Mouse (Mus musculus) fibroblast of lung, adult 2 months (primary cell): ENCODE data around the gene Atg101.

Experiments
- DNase-seq: peaks from one replicate; pipeline ENCODE4 v3.0.0-alpha.2; 2011; ENCODE audit warnings: low read depth

Gene Atg101

GRCm38 (mm10) chr15:101286129-101286770 lies 2.2 kb downstream of the Atg101 start:
- DNase-seq: no peak

DNA sequence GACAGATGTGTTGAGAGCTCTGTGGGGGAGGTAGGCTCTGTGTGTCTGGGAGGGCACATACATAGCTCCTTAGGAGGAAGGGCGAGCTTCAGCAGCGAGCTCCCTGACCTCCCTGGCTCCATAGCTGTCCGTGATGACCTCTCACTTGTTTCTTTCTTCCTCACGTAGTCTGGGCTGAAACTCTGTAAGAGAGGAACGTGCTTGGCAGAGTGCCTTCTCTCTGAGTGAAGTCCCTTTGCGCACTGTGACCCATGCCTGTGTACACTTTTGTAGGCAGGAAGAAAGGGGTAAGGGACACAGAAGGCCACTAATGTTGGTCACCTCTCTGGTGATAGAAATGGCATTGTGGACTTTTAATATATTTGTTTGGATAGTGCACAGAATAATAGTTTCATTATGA lies 3.3 kb downstream of the Atg101 start:
- DNase-seq: no peak

DNA sequence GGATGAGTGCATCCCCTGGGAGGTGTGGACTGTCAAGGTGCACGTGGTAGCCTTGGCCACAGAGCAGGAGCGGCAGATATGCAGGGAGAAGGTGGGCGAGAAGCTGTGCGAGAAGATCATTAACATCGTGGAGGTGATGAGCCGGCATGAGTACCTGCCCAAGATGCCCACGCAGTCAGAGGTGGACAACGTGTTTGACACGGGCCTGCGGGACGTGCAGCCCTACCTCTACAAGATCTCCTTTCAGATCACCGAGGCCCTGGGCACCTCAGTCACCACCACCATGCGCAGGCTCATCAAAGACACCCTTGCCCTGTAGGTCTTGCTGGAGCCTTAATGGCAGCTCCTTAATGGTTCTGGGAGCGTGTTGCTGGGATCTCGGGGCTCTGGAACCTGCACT lies 6.3 kb downstream of the Atg101 start:
- no peak for DNase-seq

DNA sequence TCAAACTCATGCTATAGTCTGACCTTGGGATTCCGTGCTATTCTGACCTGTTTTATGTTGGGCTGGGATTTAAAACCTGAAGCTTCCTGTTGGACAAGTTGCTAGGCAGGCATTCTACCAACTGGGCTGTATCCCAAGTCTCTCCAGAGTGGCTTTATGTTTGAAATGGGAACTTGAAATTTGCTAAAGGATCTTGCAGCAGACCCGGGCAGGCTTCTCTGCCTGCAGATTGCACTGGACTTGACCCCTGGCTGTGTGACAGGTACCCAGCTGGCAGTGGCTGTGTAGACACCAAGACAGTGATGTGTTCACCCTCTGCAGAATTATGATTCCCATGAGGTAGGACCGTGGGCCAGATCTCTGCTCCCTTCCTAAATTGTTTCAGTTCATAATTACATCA lies 7.9 kb downstream of the Atg101 start:
- no peak for DNase-seq

- no peak for DNase-seq
These were observed 9.1 kb downstream of the Atg101 start, which contains the start of gene 6030408B16Rik for GRCm38 (mm10) chr15:101293025-101293621. Gene 6030408B16Rik (plus strand): TSS chr15:101293212.

- DNase-seq: no peak
These were observed 10.2 kb downstream of the Atg101 start for GRCm38 (mm10) chr15:101294028-101294894.

DNA sequence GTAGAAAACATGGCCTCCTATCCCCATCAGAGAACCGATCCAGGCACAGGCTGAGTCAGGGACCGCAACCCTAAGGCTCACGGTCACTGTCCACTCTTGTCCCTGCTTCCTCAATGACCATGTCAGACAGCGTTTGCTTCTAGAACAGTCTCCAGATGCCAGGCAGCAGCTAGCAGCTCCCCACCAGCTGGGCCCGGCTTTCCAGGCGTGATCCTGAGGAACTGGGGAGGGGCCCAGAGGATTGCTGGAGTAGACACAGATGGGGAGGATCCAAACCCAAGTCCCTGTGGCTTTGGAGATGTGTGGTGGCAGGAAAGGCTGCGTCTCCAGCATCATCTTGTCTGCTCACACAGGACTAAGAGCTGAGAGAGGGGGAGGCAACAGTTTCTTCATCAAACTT lies 11.0 kb downstream of the Atg101 start:
- no peak for DNase-seq

DNA sequence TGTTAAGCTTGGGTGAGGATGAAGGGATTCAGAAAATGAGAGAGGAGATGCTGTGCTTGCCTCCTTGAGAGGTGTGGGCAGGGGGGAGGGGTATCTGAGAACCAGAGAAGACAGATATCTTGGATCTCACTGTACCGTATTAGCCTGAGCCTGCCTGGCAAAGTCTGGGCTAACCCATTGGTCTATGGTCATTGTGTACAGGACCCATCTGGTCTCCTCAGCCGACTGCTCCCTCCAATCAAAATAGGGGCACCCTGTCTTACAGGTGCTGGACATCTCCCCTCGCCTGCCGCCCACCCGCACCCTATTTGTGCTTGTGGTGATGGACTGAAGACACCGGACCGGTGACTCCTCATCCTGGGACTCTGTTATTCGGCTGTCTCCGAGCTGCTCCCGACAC lies 11.5 kb downstream of the Atg101 start:
- no peak for DNase-seq

GRCm38 (mm10) chr15:101296091-101296490 lies 12.0 kb downstream of the Atg101 start:
- no peak for DNase-seq

- DNase-seq: no peak
These were observed 13.9 kb downstream of the Atg101 start for GRCm38 (mm10) chr15:101297988-101298387.

DNA sequence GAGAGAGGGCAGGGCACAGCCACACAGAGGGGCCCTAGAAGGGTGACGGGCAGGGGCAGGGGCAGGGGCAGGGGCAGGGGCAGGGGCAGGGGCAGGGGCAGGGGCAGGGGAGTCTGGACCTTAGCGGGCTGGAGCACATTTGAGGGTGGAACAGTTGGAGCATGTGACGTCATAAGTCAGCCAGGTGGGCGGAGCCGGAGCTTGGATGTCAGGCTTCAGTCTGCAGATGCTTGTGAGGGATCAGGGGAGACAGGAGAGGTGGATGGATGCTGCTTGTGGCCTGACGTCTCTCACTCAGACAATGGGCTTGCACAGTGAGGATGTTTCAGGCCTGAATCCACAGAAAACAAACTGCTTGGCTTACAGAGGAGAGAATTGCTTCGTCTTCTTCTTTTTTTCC lies 14.5 kb downstream of the Atg101 start:
- no peak for DNase-seq

GRCm38 (mm10) chr15:101299480-101299960 lies 15.4 kb downstream of the Atg101 start:
- no peak for DNase-seq

- no peak for DNase-seq
These were observed 16.1 kb downstream of the Atg101 start for GRCm38 (mm10) chr15:101300128-101300527.

DNA sequence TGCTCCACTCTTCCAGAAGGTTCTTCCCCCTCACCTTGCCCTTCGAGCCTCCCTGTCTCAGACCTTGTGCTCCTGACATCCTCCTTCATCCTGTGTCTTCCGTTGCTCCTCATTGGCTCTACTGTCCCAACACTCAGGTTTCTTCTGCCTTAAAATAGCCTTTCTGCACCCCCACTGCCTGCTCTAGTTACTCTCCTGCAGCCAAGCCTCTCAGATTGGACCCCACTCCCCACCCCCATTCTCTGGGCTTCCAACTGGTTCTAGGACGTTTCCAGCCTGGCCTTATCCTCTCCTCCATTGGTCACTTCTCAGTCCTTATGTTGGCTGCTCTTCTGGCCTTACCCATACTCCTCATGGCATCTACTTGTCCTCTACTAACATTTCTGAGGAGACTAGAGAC lies 18.1 kb downstream of the Atg101 start:
- no peak for DNase-seq

DNA sequence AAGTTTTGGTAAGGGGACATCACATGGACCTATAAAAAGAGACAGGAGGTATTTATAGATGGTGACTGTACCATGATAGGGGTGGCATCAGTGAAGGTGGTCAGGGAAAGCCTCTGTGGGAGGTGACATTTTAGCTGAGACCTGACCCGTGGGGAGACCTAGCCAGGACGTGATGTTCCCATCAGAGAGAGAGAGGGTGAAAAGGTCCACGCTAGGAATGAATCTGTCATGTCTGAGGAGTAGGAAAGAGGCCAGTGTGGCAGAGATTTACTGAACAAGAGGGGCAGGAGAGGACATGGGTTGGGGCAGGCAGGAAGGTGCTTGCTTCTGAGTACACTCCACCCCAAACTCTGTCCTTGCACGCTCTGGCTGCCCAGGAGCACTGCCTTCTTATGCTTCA lies 19.8 kb downstream of the Atg101 start:
- DNase-seq: no peak

DNA sequence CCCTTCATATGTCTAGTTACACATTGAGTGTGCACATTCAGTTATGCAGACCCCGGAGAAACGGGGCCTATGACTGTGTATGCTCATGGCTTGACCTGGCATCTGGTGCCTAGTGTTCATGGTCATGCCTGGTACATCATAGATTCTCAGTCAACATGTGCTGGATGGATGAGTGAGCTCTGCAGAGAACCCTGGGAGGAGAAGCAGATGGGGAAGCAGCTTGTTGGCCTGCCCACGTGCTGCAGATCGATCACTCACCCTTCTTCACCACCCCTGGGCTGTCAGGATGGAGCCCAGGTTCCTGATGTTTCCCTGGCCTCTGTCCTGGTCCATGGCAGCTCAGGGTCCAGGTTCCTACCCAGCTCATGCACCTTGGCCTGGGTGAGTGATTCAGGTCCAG lies 22.4 kb downstream of the Atg101 start:
- DNase-seq: no peak

GRCm38 (mm10) chr15:101308440-101309348 lies 24.6 kb downstream of the Atg101 start:
- no peak for DNase-seq

DNA sequence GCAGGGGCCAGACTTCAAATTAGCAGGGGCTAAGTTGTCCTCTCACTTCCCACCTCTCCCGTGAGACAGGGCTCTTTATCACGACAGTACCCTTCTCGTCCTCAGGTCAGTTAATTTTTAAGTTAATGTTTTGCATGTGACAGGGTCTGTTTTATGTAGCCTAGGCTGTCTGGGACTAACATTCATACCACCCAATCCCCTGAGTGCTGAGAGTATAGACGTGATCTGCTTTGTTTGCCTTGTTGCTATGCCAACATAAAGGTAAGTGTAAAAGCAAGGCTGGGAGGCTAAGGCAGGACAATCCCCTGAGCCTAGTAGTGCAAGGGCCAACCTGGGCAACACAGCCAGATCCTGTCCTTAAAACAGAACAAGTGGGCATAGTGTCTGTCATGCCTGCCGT lies 25.4 kb downstream of the Atg101 start:
- DNase-seq: no peak

DNA sequence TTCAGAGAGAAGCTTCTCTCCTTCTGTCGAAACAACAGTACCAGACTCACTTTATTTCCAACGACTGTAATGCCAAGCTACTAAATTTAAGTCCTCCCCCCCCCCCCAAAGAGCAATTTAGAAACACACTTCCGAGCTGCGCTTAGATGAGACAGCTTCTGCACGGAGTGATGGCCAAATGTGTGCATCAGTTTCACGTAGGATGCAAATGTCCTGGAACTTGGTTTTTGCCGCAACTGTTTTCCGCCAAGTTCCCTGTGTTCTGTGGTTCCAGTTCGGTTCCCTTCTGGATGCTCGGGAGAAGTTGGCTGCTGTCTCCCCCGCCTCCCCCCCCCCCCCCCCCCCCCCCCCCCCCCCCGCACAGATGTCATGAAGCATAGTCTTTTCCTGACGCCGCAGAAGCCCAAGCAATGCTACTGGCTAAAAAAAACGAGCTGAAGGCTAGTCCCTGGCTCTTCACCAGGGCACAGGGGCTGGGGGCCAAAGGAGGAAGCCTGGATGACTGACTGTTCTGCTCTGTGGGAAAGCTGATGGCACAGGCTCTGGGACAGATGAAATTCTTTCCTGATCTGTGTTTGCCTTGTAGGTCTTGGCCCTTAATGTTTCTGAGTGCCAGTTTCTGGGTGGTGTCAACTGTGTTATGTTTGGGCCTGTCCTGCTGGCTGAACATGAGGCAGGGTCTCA lies 27.2 kb downstream of the Atg101 start:
- DNase-seq: no peak

DNA sequence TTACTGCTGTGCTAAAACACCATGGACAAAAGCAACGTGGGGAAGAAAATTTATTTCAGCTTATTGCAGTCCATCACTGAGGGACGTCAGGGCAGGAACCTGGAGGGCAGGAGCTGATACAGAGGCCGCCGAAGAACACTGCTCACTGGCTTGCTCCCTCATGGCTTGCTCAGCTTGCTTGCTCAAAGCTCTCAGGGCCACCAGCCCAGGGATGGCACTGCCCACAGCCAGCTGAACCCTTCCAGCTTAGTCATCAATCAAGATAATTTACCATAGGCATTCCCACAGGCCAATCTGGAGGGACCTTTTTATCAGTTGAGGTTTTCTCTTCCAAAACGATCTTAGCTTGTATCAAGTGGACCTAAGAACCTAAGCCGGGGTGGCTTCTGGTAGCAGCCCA lies 27.9 kb downstream of the Atg101 start:
- DNase-seq: no peak

DNA sequence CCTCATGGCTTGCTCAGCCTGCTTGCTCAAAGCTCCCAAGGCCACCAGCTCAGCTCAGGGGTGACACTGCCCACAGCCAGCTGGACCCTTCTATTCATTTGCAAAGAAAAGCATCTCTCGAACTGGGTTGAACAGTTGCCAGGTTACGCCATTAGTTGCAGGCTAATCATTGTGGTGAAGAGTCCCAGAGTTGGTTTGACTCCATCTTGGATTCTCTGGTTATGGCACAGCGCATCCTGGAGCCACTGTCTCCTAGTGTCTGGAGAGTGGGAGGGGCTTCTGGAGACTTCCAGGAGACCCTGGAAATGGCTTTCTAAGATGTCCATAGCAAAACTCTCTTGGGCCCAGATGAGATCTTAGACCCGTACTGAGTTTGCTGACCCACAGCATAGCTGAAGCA lies 31.3 kb downstream of the Atg101 start:
- DNase-seq: no peak
